Mouse (Mus musculus) E14TG2a.4 (cell line): ENCODE results near the gene Nop53.

Source experiments
- CTCF ChIP-seq: conservative IDR thresholded peaks from 2 replicates; pipeline ENCODE4 v1.5.1; 2014; ENCODE audit warnings: low read length
- NANOG ChIP-seq: IDR thresholded peaks from 2 replicates; pipeline ENCODE4 v1.6.1; 2014; ENCODE audit warnings: borderline replicate concordance, low read length, mixed read lengths
- POU5F1 ChIP-seq: IDR thresholded peaks from 2 replicates; pipeline ENCODE4 v1.6.1; 2014; ENCODE audit warnings: low read length, borderline replicate concordance

DNA sequence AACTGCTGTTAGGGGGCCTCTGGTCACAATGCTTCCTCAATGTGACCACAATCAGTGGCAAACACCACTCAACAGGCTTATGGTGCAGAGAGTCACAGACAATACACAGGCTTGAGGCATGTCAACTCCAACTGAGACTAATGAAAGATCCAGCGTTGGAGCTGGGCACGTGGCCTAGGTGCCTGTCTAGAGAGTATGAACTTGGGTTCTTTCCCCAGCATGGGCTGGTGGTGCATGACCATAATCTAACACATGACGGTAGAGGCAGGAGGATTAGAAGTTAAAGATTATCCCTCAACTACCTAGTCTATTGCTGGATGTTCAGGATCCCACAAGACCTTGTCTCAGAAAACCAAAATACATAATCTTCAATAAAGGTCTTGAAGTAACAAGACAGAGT, 45.9 kb upstream of the Nop53 start:
- no peak for TF ChIP-seq CTCF
- no peak for TF ChIP-seq NANOG
- no peak for TF ChIP-seq POU5F1
